Mouse (Mus musculus): ENCODE data around the gene Dlg2. TPM values are rescaled to one million over a fixed set of nuclear protein-coding genes. Genes with fewer than 3 reads are reported as not detected.

The Dlg2 gene
- polyA plus RNA-seq, 1 experiment from 2014 or later, result 13.7 TPM

GRCm38 (mm10) chr7:91089211-91089930, 612.9 kb downstream of the Dlg2 start:
- no peak for DNase-seq (ENCODE audit: low spot score)

- no peak for DNase-seq (ENCODE audit: low spot score)
Measured at GRCm38 (mm10) chr7:91090317-91090829, 613.9 kb downstream of the Dlg2 start.

GRCm38 (mm10) chr7:91090830-91091683, 614.6 kb downstream of the Dlg2 start:
- no peak for DNase-seq (ENCODE audit: low spot score)

- no peak for DNase-seq (ENCODE audit: low spot score)
Measured at GRCm38 (mm10) chr7:91096467-91096866, 620.0 kb downstream of the Dlg2 start.

GRCm38 (mm10) chr7:91098521-91098920, 622.0 kb downstream of the Dlg2 start:
- DNase-seq (ENCODE audit: low spot score), result no peak

- no peak for DNase-seq (ENCODE audit: low spot score)
Measured at GRCm38 (mm10) chr7:91109575-91109974, 633.1 kb downstream of the Dlg2 start.

GRCm38 (mm10) chr7:91132128-91132527, 655.7 kb downstream of the Dlg2 start:
- DNase-seq (ENCODE audit: low spot score), result no peak

GRCm38 (mm10) chr7:91154096-91154495, 677.6 kb downstream of the Dlg2 start:
- no peak for DNase-seq (ENCODE audit: low spot score)

- no peak for DNase-seq (ENCODE audit: low spot score)
Measured at GRCm38 (mm10) chr7:91159144-91159543, 682.7 kb downstream of the Dlg2 start.

GRCm38 (mm10) chr7:91161643-91162175, 685.2 kb downstream of the Dlg2 start:
- DNase-seq (ENCODE audit: low spot score), result no peak

GRCm38 (mm10) chr7:91173560-91173959, 697.1 kb downstream of the Dlg2 start:
- DNase-seq (ENCODE audit: low spot score), result no peak

GRCm38 (mm10) chr7:91188211-91188610, 711.7 kb downstream of the Dlg2 start:
- no peak for DNase-seq (ENCODE audit: low spot score)

- DNase-seq (ENCODE audit: low spot score), result no peak
Measured at GRCm38 (mm10) chr7:91199372-91199771, 722.9 kb downstream of the Dlg2 start.

- DNase-seq (ENCODE audit: low spot score), result no peak
Measured at GRCm38 (mm10) chr7:91208083-91208852, 731.8 kb downstream of the Dlg2 start.

GRCm38 (mm10) chr7:91208973-91209372, 732.5 kb downstream of the Dlg2 start:
- DNase-seq (ENCODE audit: low spot score), result no peak

- DNase-seq (ENCODE audit: low spot score), result no peak
Measured at GRCm38 (mm10) chr7:91212236-91212635, 735.8 kb downstream of the Dlg2 start.

- no peak for DNase-seq (ENCODE audit: low spot score)
Measured at GRCm38 (mm10) chr7:91214921-91215320, 738.4 kb downstream of the Dlg2 start.

- no peak for DNase-seq (ENCODE audit: low spot score)
Measured at GRCm38 (mm10) chr7:91218321-91218987, 742.0 kb downstream of the Dlg2 start.

GRCm38 (mm10) chr7:91226442-91226841, 750.0 kb downstream of the Dlg2 start:
- DNase-seq (ENCODE audit: low spot score), result peak; percentile 18

GRCm38 (mm10) chr7:91241718-91242117, 765.2 kb downstream of the Dlg2 start:
- DNase-seq (ENCODE audit: low spot score), result no peak

- DNase-seq (ENCODE audit: low spot score), result no peak
Measured at GRCm38 (mm10) chr7:91261672-91262030, 785.2 kb downstream of the Dlg2 start.
